Mouse (Mus musculus): ENCODE data around the gene Tom1l2.
A peak's percentile ranks its signal among the peaks of the same experiment; 100 is the strongest.

Tom1l2 gene

DNA sequence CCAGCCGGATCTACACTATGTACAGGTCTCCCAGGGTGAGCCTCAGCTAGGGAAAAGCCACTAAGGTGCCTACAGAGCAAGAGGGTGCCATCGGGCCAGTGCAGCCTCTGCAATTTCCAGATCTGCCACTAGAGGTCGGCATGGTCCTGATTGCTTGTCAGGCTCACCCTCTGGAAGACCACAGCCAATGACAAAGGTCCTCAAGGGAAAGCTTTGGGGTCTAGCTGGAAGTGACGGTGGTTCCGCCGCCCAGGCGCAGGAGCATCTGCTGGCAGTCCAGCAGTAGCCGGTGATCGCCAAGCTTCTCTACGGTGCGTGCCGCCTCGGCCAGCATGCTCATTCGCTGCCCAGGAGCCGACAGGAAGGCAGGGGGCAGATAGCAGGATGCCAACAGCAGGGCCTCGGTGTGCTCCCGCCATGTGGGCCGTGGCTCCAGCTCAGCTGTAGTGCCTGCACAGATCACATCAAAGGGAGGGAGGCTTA, 153.0 kb downstream of the Tom1l2 start:
- peak; percentile 94 for DNase-seq

DNA sequence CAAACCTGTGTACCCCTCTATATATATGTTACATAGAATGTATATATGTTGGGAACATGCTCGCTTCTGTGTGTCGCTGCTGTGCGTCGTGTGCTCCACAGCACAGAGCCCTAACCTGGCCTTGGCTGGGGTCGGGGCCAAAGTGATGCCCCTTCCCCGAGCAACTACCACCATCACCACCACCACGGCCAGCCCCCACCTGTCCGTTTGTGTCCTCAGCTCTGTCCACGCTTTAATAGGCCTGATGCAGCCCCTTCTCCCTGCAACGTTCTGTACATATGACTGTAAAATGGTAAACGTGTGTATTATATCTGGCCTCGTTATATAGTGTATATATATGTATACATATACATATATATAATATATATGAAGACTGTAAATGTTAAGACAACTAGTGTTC, 154.1 kb downstream of the Tom1l2 start:
- no peak for DNase-seq

DNA sequence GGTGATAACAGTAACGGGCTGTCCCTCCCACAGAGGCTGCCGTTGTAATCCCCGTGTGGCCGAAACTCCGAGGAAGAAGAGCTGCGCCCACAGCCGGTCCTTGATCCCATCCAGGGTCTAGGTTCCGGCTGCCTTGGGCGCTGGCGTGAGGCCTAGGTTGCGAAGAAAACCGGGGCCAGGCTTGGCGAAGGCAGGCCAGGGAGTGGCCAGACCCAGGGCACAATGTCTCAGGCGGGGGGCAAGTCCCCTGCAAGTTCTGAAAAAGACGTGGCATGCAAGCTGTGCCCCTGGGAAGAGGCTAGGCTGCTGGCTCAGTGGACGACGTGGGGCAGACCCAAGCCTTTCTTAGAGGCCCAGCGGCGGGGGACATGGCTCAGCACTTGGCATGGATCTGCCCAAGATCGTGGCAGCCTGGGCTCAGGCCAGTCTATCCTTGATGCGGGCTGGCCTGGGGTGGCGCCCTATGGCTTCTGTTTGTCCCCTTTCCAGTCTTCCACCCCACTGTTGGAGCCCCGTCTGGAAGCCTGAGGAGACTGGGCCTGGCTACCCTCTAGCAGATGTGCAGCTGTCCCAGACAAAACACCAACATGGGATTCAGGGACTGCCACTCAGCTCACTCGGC, 154.6 kb downstream of the Tom1l2 start:
- DNase-seq: no peak

DNA sequence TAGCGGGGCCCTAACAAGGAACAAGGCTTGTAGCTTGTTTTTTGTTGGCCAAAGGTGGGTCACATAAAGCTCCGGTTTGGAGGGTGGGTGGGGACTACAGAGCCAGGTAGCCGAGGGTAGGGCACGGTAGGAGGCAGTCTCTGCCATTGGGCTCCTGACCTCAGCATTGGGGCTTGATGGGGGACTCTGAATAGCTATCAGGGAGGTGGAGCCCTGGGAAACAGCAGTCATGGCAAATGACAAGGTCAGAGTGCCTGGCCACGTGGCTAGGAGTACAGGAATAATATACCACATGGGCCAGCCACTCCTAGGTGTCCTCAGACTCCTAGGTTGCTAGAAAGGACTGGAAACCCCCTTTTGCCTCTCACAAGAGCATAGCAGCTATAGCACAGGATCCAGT, 156.4 kb downstream of the Tom1l2 start:
- no peak for DNase-seq

DNA sequence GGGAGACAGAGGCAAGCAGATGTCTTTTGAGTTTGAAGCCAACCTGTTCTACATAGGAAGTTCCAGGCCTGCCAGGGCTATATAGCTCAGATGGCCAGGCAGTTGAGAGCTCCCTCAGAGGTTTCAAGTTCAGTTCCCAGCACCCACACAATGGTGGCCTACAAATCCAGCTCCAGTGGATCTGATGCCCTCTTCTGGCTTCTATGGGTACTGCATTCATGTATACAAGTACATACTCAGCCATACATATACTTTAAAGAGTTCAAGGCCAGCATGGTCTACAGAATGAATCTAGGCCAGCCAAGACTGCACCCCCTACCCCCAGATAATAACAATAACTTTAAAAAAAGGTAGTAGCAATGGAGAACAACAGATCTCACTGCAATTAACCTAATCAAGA, 157.6 kb downstream of the Tom1l2 start:
- peak; percentile 69 for DNase-seq

DNA sequence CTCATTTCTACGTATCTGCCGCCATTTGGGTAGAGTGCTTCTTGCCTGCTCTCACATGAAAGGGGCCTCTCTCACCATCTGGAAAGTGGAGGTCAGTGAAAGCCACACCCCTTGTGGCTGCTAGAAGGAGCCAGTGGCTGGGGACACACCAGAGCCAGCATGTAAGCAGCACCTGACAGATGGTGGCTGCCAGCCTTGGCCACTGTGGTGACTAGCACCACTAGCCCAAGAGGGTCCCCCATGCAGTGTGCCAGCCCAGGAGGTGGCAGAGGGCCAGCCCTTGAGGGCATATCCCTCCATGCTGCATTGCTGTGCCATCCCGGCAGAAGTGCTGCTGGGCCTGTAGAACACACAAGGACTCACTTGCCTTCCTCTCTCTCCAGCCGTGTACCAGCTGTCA, 159.1 kb downstream of the Tom1l2 start:
- DNase-seq: no peak

DNA sequence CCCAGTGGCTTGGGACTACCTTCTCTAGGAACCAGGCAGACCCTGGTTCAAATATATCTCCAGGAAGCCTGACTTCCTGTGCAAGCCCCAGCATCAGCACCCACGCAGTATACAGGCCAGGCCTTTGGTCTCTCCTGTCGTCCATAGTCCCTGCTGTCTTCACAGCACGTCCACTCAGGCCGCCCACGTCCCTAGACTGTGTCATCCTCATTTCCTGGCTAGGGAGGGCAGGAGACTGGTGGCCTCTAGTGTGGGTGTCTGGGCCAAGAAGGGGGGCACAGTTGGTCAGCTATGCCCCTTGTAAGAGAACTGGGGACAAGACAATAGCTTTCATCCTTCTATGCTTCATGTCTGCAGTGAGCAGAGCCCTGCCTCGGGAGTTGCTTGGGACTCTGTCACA, 160.2 kb downstream of the Tom1l2 start:
- DNase-seq: no peak

DNA sequence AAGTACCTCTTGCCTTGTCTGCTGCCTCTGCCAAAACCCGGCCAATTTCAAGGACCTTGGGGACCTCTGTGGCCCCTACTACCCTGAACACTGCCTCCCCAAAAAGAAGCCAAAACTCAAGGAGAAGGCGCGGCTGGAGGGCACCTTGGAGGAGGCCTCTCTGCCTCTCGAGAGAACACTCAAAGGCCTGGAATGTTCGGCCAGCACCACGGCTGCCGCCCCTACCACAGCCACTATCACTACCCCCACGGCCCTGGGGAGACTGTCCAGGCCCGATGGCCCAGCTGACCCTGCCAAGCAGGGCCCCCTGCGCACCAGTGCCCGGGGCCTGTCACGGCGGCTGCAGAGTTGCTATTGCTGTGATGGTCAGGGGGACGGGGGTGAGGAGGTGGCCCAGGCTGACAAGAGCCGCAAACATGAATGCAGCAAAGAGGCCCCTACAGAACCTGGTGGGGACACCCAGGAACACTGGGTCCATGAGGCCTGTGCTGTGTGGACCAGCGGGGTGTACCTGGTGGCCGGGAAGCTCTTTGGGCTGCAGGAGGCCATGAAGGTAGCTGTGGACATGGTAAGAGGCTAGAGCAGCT, 162.6 kb downstream of the Tom1l2 start:
- no peak for DNase-seq

DNA sequence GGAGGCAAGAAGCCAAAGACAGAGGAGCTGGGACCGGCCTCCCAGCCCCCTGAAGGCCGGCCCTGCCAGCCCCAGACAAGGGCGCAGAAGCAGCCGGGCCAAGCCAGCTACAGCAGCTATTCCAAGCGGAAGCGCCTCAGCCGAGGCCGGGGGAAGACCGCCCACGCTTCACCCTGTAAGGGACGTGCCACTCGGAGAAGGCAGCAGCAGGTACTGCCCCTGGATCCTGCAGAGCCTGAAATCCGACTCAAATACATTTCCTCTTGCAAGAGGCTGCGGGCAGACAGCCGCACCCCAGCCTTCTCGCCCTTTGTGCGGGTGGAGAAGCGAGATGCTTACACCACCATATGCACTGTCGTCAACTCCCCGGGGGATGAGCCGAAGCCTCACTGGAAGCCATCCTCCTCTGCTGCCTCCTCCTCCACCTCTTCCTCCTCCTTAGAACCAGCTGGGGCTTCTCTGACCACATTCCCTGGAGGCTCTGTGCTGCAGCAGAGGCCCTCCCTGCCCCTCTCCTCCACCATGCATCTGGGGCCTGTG, 163.1 kb downstream of the Tom1l2 start:
- no peak for DNase-seq

DNA sequence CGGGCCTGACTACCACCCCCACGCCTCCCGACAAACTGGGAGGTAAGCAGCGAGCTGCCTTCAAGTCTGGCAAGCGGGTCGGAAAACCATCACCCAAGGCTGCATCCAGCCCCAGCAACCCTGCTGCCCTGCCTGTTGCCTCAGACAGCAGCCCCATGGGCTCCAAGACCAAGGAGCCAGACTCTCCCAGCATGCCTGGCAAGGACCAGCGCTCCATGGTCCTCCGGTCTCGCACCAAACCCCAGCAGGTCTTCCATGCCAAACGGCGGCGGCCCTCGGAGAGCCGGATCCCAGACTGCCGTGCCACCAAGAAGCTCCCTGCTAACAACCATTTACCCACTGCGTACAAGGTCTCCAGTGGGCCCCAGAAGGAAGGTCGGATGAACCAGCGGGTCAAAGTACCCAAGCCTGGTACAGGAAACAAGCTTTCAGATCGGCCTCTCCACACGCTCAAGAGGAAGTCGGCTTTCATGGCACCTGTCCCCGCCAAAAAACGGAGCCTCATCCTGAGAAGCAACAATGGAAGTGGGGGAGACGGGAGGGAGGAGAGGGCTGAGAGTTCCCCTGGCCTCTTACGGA, 164.3 kb downstream of the Tom1l2 start:
- peak; percentile 57 for DNase-seq

DNA sequence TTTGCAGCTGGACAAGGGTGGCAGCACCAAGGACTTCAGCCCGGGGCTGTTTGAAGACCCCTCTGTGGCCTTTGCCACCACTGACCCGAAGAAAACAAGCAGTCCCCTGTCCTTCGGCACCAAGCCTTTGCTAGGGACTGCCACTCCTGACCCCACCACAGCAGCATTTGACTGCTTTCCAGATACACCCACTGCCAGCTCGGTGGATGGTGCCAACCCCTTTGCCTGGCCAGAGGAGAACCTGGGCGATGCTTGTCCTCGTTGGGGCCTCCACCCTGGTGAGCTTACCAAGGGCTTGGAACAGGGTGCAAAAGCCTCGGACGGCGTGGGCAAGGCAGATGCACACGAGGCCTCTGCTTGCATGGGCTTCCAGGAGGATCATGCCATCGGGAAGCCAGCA, 165.6 kb downstream of the Tom1l2 start:
- no peak for DNase-seq

DNA sequence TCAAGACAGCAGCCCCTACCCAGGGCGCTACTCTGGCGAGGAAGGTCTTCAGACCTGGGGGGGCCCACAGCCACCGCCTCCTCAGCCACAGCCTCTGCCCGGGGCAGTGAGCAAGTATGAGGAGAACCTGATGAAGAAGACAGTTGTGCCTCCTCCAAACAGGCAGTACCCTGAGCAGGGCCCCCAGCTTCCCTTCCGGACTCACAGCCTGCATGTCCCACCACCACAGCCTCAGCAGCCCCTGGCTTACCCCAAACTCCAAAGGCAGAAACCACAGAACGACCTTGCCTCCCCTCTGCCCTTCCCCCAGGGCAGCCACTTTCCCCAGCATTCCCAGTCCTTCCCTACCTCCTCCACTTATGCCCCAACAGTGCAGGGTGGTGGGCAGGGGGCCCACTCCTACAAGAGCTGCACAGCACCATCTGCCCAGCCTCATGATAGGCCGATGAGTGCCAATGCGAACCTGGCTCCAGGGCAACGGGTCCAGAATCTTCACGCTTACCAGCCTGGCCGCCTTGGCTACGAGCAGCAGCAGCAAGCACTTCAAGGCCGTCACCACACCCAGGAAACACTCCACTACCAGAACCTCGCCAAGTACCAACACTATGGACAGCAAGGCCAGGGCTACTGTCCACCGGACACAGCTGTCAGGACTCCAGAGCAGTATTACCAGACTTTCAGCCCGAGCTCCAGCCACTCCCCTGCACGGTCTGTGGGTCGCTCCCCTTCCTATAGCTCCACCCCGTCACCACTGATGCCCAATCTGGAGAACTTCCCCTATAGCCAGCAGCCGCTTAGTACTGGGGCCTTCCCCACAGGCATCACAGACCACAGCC, 167.1 kb downstream of the Tom1l2 start:
- peak; percentile 71 for DNase-seq

DNA sequence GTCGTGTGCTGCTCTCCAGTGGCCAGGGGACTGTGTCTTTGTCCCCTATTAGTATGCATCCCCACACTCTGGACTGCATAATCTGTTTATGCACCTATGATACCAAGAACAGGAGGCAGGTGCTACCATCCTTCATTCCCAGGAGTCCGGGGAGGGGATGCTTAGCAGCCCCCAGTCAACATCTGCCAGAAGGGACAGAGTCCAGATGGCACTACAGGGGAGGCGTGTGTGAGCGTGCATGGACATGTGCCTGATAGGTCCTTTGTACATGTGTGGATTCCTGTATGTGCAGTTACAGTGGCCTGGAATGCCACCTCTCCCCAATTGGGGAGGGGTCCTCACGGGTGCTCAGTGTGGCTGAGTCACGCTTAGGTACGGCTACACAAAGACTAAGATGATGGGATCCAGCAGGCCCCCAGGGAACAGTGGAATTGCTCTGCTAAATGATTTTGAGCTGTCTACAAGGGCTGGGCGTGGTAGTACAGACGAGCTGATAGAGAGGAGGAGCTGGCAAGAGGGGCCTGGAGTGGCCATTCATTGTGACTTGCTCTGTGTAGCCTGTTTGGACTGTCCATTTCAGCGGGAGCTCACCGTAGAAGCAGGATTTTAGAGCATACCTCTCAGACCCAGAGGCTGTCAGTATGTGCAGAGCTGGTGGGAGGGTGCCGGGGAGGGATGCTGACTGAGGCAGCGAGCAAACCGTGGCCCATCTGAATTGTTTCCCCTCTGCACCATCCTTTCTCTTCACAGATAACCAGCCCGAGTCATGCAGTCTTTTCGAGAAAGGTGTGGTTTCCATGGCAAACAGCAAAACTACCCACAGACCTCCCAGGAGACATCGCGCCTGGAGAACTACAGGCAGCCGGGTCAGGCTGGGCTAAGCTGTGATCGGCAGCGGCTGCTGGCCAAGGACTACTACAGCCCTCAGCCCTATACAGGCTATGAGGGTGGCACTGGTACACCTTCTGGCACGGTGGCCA, 168.1 kb downstream of the Tom1l2 start:
- DNase-seq: peak; percentile 51

DNA sequence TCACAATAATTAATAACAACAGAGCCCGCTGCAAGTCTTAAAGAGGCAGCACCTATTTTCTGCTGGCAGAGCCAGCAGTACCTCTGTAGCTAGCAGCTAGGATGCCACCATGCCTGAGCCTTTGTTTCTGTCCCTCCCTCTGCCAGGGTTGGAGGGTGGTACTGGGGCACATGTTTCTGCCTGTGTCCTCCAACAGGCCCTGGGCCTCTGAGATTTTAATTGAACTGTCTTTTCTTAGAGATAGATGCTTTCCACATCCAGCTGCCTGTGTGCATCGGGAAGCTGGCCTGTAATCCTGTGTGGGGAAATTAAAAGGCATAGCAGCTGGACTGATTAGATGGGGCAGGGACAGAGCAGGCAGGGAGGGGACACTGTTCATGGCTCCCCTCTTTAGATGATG, 170.0 kb downstream of the Tom1l2 start:
- no peak for DNase-seq

DNA sequence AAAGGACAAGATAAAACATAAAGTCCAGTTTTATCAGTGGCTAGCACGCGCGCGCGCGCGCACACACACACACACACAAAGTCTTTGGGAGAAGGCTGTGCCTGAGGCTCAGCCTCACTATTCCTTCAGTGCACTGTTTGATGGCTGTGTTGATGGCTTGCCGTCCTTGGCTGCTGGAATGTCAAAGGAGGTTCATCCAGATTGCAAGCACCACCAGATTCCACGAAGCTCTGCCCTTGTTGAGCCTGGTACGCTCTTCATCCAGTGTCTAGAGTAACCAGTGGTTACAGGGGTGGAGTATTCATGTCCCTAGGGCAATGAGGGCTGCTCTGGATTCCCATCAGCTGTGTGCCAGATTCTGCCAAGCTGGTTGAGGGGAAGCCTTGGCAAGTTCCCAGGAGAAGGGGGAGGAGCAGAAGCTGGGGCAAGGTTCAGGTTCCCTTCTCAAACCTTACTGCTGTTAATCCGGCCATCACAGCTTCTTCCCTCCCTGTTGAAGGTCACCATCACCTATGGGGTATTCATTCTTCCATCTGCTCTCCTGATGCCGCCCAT, 170.5 kb downstream of the Tom1l2 start:
- no peak for DNase-seq

DNA sequence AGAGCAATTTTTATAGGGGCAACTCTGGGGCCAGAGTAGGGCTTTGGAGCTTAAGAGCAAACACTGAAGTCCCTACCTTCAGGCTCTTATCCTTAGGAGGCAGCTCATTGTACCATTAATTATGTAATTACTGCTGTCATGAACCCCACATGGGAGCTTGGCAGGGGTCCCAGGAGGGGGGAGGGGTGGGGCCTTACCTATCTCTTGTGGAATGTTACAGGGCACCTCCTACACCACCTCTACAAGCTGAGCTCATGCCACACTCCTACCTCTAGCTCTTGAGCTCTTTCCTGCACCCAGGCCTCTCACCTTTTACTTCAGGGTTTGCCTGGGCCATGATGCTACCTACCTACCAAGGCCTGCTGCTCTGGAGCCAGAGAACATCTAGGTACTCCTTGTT, 174.2 kb downstream of the Tom1l2 start:
- DNase-seq: no peak

DNA sequence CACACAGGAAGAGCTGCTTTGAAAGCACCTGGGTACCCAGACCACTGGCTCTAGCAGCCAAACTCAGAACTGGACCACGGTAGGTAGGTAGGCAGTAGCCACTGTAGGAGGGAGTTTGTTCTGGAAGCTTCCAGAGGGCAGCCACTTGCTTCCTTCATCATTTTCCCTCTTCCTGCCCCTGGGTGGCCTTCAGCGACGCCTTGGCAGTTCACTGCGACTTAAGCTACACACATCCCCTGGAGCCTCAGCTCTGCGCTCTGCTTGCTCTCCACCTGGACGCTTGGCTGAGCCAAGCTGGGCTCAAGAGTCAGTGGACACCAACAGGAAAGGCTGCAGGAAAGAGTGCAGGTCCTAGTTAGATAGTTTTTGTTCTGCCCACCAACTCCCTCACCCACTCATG, 174.7 kb downstream of the Tom1l2 start:
- DNase-seq: no peak

DNA sequence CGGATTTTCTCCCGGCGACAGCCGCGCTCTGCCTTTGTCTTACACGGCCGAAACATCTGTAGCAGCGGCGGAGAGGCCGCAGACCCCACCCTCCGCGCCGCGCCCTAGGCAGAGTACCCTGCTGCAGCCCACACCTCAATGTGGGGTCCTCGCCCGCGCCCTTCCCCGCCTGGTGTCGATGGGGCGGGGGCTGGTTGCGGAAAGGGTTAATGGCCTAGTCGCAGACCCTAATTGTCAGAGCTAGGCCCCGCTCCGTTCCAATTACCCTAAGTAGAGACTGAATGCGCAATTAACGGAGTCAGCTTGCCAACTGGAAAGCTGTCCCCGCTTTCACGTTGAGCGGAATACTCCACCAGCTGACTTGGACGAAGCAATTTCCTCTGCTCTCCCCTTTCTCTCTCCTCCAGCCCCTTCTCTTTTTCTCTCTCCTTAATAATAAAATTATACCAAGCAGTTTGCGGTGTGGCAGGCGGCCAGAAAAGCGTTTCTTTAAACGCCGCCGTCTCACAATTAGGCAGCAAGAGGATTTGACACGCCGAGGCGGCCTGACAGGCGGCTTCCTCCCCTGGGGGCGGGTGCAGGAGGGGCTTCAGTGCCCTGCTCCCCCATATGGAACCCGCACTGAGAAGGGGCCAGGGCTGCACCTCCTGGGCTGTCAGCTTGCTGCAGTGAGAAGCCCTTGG, 175.6 kb downstream of the Tom1l2 start:
- peak; percentile 61 for DNase-seq

Measured in thymus, postnatal 14 days (tissue).